Mouse (Mus musculus): ENCODE data around the gene Plekhm2. TPM values are rescaled to one million over a fixed set of nuclear protein-coding genes. Genes with fewer than 3 reads are reported as not detected.

Plekhm2 gene
- total RNA-seq (2021) = 10 to 100 TPM; 59.1 to 69.1 TPM

GRCm38 (mm10) chr4:141664799-141665198 lies at the start of gene Plekhm2:
TSS of gene Plekhm2 (minus strand) at chr4:141664899.
- no peak for DNase-seq (ENCODE audit: extremely low spot score in 1 of 2, low spot score in 1 of 2)

- no peak for DNase-seq (ENCODE audit: extremely low spot score in 1 of 2, low spot score in 1 of 2)
Observed at GRCm38 (mm10) chr4:141713598-141714142, 49.0 kb upstream of the Plekhm2 start.

- no peak for DNase-seq (ENCODE audit: extremely low spot score in 1 of 2, low spot score in 1 of 2)
Observed at GRCm38 (mm10) chr4:141711250-141711649, 46.6 kb upstream of the Plekhm2 start.

- no peak for DNase-seq (ENCODE audit: extremely low spot score in 1 of 2, low spot score in 1 of 2)
Observed at GRCm38 (mm10) chr4:141708971-141709370, 44.3 kb upstream of the Plekhm2 start.

- no peak for DNase-seq (ENCODE audit: extremely low spot score in 1 of 2, low spot score in 1 of 2)
Observed at GRCm38 (mm10) chr4:141708005-141708404, 43.3 kb upstream of the Plekhm2 start.

GRCm38 (mm10) chr4:141705331-141705730 lies 40.6 kb upstream of the Plekhm2 start:
- peak; percentile 44 to 61 for DNase-seq (ENCODE audit: extremely low spot score in 1 of 2, low spot score in 1 of 2)

- no peak for DNase-seq (ENCODE audit: extremely low spot score in 1 of 2, low spot score in 1 of 2)
Observed at GRCm38 (mm10) chr4:141704625-141705024, 39.9 kb upstream of the Plekhm2 start.

- no peak for DNase-seq (ENCODE audit: extremely low spot score in 1 of 2, low spot score in 1 of 2)
Observed at GRCm38 (mm10) chr4:141694719-141695118, 30.0 kb upstream of the Plekhm2 start.

- no peak for DNase-seq (ENCODE audit: extremely low spot score in 1 of 2, low spot score in 1 of 2)
Observed at GRCm38 (mm10) chr4:141688505-141688904, 23.8 kb upstream of the Plekhm2 start.

- DNase-seq (ENCODE audit: extremely low spot score in 1 of 2, low spot score in 1 of 2) = no peak
Observed at GRCm38 (mm10) chr4:141686525-141686924, 21.8 kb upstream of the Plekhm2 start.

GRCm38 (mm10) chr4:141686093-141686492 lies 21.4 kb upstream of the Plekhm2 start:
- no peak for DNase-seq (ENCODE audit: extremely low spot score in 1 of 2, low spot score in 1 of 2)

GRCm38 (mm10) chr4:141685499-141685898 lies 20.8 kb upstream of the Plekhm2 start, which contains the start of gene Rsc1a1:
TSS of gene Rsc1a1 (minus strand) at chr4:141685599.
- no peak for DNase-seq (ENCODE audit: extremely low spot score in 1 of 2, low spot score in 1 of 2)

GRCm38 (mm10) chr4:141682706-141683230 lies 18.1 kb upstream of the Plekhm2 start:
- DNase-seq (ENCODE audit: extremely low spot score in 1 of 2, low spot score in 1 of 2) = no peak

GRCm38 (mm10) chr4:141681767-141682166 lies 17.1 kb upstream of the Plekhm2 start:
- DNase-seq (ENCODE audit: extremely low spot score in 1 of 2, low spot score in 1 of 2) = no peak

- DNase-seq (ENCODE audit: extremely low spot score in 1 of 2, low spot score in 1 of 2) = no peak
Observed at GRCm38 (mm10) chr4:141680892-141681291, 16.2 kb upstream of the Plekhm2 start.

- DNase-seq (ENCODE audit: extremely low spot score in 1 of 2, low spot score in 1 of 2) = no peak
Observed at GRCm38 (mm10) chr4:141679016-141679415, 14.3 kb upstream of the Plekhm2 start.

- no peak for DNase-seq (ENCODE audit: extremely low spot score in 1 of 2, low spot score in 1 of 2)
Observed at GRCm38 (mm10) chr4:141676462-141676979, 11.8 kb upstream of the Plekhm2 start.

- no peak for DNase-seq (ENCODE audit: extremely low spot score in 1 of 2, low spot score in 1 of 2)
Observed at GRCm38 (mm10) chr4:141672325-141672724, 7.6 kb upstream of the Plekhm2 start.

GRCm38 (mm10) chr4:141671389-141671788 lies 6.7 kb upstream of the Plekhm2 start:
- no peak for DNase-seq (ENCODE audit: extremely low spot score in 1 of 2, low spot score in 1 of 2)

GRCm38 (mm10) chr4:141669898-141670712 lies 5.4 kb upstream of the Plekhm2 start:
- DNase-seq (ENCODE audit: extremely low spot score in 1 of 2, low spot score in 1 of 2) = no peak

- DNase-seq (ENCODE audit: extremely low spot score in 1 of 2, low spot score in 1 of 2) = peak; percentile 64 to 69
Observed at GRCm38 (mm10) chr4:141664011-141664745, 521 bp downstream of the Plekhm2 start.

All from layer of hippocampus, postnatal 25 days (tissue).